Mouse (Mus musculus): Measurements from ENCODE around the gene Ilkap.
A peak's percentile ranks its signal among the peaks of the same experiment; 100 is the strongest.

Gene Ilkap

GRCm38 (mm10) chr1:91413898-91414594 is 15.4 kb upstream of the Ilkap start, which contains the start of gene Hes6:
Hes6 (minus strand) TSS chr1:91414038.
- DNase-seq (ENCODE audit: low spot score), result peak; percentile 5

GRCm38 (mm10) chr1:91413536-91413897 is 14.9 kb upstream of the Ilkap start:
- no peak for DNase-seq (ENCODE audit: low spot score)

- DNase-seq (ENCODE audit: low spot score), result peak; percentile 76
Observed at GRCm38 (mm10) chr1:91413030-91413506, 14.5 kb upstream of the Ilkap start.

GRCm38 (mm10) chr1:91412286-91413029 is 13.8 kb upstream of the Ilkap start:
- DNase-seq (ENCODE audit: low spot score), result no peak

DNA sequence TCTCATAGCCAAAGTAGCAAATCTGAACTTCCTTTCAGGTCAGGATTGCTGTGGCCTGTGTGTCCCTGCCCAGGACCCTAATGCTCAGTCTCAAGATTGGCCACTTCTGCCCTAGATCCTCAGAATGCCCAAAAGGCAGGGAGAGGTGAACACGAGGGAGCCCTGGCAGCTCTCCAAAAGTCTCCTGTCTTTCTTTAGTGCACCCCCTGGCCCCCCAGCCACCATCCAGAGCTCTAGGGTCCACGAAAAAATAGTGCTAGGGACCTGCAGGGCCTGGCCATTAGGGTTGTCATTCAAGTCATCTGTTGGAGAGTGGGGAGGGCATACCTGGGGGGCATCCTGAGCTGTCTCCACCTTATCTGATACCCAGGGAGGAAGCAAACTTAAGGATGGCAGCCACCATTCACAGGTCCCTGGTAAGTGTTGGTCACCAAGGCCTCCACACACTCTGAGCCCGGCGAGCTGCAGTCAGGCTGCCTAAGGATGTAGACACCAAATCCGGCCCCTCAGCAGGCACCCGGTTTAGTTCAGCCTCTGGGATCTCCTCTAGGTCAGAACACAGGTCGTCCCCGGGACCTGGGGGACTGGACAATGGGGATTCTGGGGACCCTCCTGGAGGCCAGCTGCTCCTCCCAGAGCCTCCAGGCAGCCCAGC is 13.1 kb upstream of the Ilkap start:
- DNase-seq (ENCODE audit: low spot score), result no peak

DNA sequence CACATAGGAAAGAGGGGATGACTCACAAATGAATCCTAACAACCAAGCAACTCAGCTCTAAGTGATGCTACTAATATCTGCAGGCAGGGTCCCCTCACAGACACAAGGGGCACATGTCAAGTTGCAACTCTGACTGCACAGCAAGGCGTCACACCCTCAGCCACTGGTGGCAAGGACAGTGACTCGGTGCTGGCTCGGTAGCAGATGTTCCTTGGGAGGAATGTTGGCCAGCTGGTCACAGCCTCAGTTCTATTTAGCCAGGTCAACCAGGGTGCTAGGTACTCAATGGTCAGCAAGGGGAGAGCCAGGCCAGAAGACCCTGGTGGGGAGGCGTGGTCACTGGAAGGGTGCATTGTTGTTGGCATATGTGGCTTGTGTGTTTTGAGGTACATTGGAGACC is 9.2 kb upstream of the Ilkap start:
- DNase-seq (ENCODE audit: low spot score), result no peak

DNA sequence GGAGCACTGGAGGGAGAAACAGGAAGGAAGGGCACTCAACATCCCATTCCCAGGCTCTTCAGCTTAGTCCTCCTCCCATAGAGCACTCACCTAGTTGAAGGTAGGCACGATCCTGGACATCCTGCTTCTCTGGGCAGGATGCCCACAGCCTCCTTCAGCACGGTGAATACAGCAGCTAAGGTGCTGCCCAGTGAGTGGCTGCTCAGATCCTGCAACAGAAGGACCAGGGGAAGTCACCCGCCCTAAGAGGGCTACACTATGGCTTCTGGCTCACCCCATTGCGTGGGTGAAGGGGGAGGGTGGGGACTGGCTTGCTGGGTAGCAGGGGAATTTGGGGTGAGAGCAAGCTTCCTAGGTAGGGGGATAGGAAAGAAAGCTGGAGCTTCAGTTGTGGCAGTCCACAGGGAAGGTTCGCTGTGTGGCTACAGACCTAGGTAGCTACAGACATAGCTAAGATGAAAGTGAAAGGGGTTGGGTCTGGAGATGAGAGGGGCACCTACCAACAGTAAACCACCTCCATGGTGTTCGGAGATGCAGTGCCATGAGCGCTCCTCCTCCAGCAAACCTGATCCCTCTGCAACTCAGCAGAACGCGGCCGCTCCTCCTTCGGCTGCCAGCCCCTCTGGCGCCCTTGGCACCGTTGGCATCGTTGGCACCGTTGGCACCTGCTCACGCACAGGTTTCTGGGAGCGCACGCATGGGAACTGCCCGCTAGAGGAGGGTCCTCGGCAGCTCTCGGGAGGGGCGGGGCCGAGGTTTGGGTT is 7.0 kb upstream of the Ilkap start:
- DNase-seq (ENCODE audit: low spot score), result no peak

GRCm38 (mm10) chr1:91404976-91405375 is 6.4 kb upstream of the Ilkap start:
- DNase-seq (ENCODE audit: low spot score), result no peak

- DNase-seq (ENCODE audit: low spot score), result no peak
Observed at GRCm38 (mm10) chr1:91397927-91398259, 722 bp downstream of the Ilkap start.

DNA sequence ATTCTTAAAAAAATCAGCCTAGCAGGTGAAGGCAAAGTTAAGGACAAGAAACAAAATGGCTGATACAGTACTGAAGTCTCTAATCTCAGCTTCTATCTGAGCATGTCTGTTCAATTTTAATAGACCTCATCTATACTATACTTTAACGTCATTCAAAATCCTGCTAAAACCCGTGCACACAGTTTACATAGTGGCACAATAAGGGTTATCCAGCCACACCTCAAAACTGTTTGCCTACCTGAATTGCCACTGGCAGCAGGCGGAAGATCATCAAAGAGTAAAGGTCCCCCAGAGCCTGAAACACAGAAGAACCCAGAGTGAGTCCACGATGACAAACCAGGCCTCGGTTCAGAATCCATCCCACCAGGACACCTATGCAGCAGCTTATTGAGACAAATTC is 8.2 kb downstream of the Ilkap start:
- DNase-seq (ENCODE audit: low spot score), result no peak

GRCm38 (mm10) chr1:91381091-91381471 is 17.5 kb downstream of the Ilkap start:
- no peak for DNase-seq (ENCODE audit: low spot score)

DNA sequence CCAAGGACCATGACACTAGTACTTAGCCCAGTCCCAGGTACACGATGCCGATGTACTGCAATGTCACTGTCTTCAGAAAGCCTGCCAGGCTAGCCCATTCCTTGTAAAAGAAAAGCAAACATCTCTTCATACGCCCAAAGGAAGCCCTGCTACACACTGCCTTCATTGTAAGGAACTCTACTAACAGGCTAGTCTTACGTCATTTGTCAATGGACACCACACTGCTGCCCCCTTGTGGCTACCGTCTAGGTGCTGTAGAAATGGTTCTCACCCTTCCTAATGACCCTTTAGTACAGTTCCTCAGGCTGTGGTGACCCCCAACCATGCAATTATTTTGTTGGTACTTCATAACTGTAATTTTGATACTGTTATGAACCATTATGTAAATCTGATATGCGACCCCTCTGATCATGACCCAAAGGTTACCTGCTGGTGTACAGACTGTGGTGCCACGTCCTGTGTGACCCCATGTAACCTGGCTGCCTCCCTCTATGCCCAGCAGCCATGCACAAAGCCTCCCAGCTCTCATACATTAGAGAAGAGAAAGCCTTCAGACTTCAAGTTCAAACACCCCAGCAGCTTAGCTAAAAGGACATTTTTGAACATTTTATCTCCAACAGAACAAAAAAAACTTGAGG is 18.0 kb downstream of the Ilkap start:
- peak; percentile 69 for DNase-seq (ENCODE audit: low spot score)

GRCm38 (mm10) chr1:91373414-91373835 is 25.2 kb downstream of the Ilkap start:
- DNase-seq (ENCODE audit: low spot score), result peak; percentile 43

- no peak for DNase-seq (ENCODE audit: low spot score)
Observed at GRCm38 (mm10) chr1:91370055-91370454, 28.6 kb downstream of the Ilkap start.

GRCm38 (mm10) chr1:91369408-91369807 is 29.2 kb downstream of the Ilkap start:
- no peak for DNase-seq (ENCODE audit: low spot score)

DNA sequence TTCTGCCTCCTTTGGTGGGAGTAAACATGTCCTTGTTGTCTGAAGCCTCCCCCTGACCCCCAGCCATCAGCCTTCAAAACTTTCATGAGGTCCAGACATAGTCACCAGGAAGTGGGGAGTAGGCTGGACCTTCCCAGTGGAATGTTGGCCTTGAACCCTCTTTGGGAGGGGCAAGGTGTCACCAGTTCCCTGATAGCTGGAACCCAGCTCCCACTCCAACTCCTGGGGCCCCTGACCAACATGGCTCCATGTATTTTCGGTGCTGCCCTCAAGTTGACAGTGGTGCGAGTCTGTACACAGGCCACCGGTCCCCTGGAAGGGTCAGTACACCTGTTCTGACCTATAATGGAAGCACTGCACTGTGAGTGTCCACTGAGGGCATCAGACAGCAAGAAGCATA is 31.3 kb downstream of the Ilkap start:
- DNase-seq (ENCODE audit: low spot score), result no peak

DNA sequence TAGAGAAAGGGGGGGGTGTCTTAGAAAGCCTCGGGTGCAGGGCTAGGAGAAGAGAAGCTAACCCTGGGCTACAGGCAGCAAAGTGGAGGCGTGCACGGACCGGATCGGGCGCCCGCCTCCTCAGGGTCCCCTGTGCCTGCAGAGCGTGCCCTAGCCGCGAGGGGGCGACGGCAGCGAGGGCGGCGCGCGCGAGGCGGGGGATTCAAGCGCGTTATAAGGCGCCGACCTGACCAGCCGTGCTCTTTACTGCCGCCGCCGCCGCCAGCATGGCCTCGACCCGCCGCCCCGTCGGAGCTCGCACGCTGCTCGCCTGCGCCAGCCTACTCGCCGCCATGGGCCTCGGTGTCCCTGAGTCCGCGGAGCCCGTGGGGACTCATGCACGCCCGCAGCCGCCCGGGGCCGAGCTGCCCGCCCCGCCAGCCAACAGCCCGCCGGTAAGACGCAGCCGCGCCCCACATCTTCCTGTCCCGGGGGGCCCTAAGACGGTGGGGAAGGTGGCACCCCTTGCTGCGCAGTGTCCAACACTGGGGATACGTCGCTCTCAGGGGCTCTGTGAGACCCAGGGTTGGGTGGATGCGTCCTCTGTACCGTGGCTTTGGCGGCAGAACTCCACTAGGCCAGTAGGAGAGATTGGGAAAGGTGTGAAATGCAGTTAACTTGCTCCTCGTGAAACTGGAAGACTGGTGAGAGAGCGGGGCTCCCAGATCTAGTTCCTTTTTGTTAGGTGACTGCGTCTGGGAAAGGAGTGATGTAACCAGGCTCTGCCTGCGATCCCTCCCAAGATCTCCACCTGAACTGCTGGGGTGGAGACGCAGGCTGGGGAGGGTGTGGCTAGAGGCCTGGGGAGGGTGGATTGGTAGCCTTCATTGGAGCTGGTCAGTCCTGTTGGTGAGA is 32.2 kb downstream of the Ilkap start, which contains the start of gene Erfe:
Gene Erfe (plus strand): TSS at position 216 of the 894 bp plus-strand sequence.
- DNase-seq (ENCODE audit: low spot score), result peak; percentile 78

GRCm38 (mm10) chr1:91365816-91366214 is 32.8 kb downstream of the Ilkap start:
- no peak for DNase-seq (ENCODE audit: low spot score)

DNA sequence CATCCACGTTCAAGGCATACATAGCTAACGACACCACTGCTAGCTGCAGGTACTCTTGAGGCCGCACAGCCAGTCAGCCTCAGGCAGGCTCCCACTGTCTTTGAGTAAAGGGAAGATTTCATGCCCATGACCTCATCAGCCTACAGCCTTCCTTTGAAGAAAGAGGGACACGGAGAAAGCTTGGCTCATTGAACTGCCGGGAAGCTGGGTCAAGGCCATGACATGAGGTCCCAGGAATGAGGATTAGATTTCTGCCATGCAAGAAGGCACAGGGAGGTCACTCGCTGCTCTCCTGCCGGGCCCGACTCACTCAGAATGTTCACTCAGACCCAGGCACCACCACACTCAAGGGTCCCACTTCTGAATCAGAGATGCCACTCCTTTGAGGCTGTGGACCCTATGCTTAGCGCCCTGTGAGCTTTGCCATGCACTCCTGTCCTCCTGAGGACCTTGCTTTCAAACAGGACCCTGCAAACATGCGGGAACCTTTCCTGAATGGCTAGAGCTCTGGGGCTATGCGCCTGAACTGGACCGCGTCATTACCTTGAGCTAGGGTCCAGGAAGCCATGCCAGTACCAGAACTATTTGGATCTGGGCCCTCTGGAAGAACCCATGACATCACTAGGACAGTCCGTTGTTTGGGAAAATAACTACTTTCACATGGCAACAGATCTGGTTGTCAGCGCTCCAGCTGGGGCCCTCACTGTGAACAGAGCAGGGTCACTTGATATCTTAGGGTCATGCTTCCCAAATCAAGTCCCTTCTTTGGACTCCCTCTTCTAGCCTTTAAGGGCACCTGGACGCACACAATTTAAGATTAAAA is 33.6 kb downstream of the Ilkap start:
- no peak for DNase-seq (ENCODE audit: low spot score)

GRCm38 (mm10) chr1:91362113-91362512 is 36.5 kb downstream of the Ilkap start:
- no peak for DNase-seq (ENCODE audit: low spot score)

Data from spleen, adult 12 weeks (tissue).